Mouse (Mus musculus) MEL (cell line): ENCODE results near the gene Aoah. TPM values are rescaled to one million over a fixed set of nuclear protein-coding genes. Genes with fewer than 3 reads are reported as not detected.

ENCODE experiments used
- DNase-seq: peaks from one replicate; pipeline ENCODE4 v3.0.0; 2011; ENCODE audit warnings: low read depth, low spot score
- H3K27ac ChIP-seq: 2 replicates; pipeline ENCODE4 v1.5.1; 2012; ENCODE audit warnings: low read depth, mild to moderate bottlenecking, control low read depth, low read length, moderate library complexity; ENCODE audit not compliant: control insufficient read depth
- H3K27me3 ChIP-seq, 2 experiments: fragments of 150-350 bp in 1 of 2; sonication (generic) in 1 of 2; 2 replicates each; pipeline ENCODE4 v1.6.1; 2012; ENCODE audit warnings: low read length in 2 of 2, mild to moderate bottlenecking in 2 of 2, improper control_type of control experiment in 1 of 2, moderate library complexity in 1 of 2; ENCODE audit not compliant: insufficient read depth in 2 of 2, control insufficient read depth in 1 of 2
- H3K36me3 ChIP-seq, 2 experiments: 2 replicates each; pipeline ENCODE4 v1.6.1; 2012 to 2014; ENCODE audit warnings: low read length in 2 of 2, improper control_type of control experiment in 1 of 2, inconsistent platforms in 1 of 2, mild to moderate bottlenecking in 1 of 2; ENCODE audit not compliant: insufficient read depth in 2 of 2, control insufficient read depth in 1 of 2
- H3K4me1 ChIP-seq, 2 experiments: fragments of 150-350 bp in 1 of 2; sonication (generic) in 1 of 2; 2 replicates each; pipeline ENCODE4 v1.6.1; 2012; ENCODE audit warnings: low read length in 2 of 2, improper control_type of control experiment in 1 of 2, mild to moderate bottlenecking in 1 of 2; ENCODE audit not compliant: insufficient read depth in 2 of 2, control insufficient read depth in 1 of 2
- H3K4me3 ChIP-seq, 2 experiments: fragments of 150-350 bp in 1 of 2; sonication (generic) in 1 of 2; 2 replicates each; pipeline ENCODE4 v1.5.1; 2012; ENCODE audit warnings: low read depth in 2 of 2, low read length in 2 of 2, mild to moderate bottlenecking in 2 of 2, moderate library complexity in 2 of 2, control low read depth in 1 of 2, improper control_type of control experiment in 1 of 2; ENCODE audit not compliant: control insufficient read depth in 1 of 2, insufficient read depth in 1 of 2
- H3K79me2 ChIP-seq: 2 replicates; pipeline ENCODE4 v1.6.1; 2012; ENCODE audit warnings: mild to moderate bottlenecking, low read length, moderate library complexity; ENCODE audit not compliant: control insufficient read depth, poor library complexity, insufficient read depth
- H3K9ac ChIP-seq: 2 replicates; pipeline ENCODE4 v1.6.1; 2012; ENCODE audit warnings: low read depth, mild to moderate bottlenecking, control low read depth, low read length, moderate library complexity; ENCODE audit not compliant: control insufficient read depth, poor library complexity, severe bottlenecking
- H3K9me3 ChIP-seq: fragments of 150-350 bp; sonication (generic); replicated peaks from 2 replicates; pipeline ENCODE4 v1.6.1; 2012; ENCODE audit warnings: mild to moderate bottlenecking, low read length, improper control_type of control experiment, moderate library complexity; ENCODE audit not compliant: insufficient read depth
- E2F4 ChIP-seq: IDR thresholded peaks from 2 replicates; pipeline ENCODE4 v1.6.1; 2011; ENCODE audit warnings: low read depth, low read length, improper control_type of control experiment, borderline replicate concordance
- ELF1 ChIP-seq: IDR thresholded peaks from 2 replicates; pipeline ENCODE4 v1.6.1; 2014; ENCODE audit warnings: low read depth, mild to moderate bottlenecking, inconsistent platforms, low read length, improper control_type of control experiment, moderate library complexity
- ETS1 ChIP-seq: IDR thresholded peaks from 2 replicates; pipeline ENCODE4 v1.6.1; 2012; ENCODE audit warnings: low read depth, mild to moderate bottlenecking, inconsistent platforms, low read length, improper control_type of control experiment, moderate library complexity
- GATA1 ChIP-seq: IDR thresholded peaks from 2 replicates; pipeline ENCODE4 v1.6.1; 2011; ENCODE audit warnings: low read depth, low read length, improper control_type of control experiment
- HCFC1 ChIP-seq: IDR thresholded peaks from 2 replicates; pipeline ENCODE4 v1.6.1; 2012; ENCODE audit warnings: low read depth, mild to moderate bottlenecking, inconsistent platforms, low read length, improper control_type of control experiment, moderate library complexity
- MAX ChIP-seq: IDR thresholded peaks from 2 replicates; pipeline ENCODE4 v1.6.1; 2011; ENCODE audit warnings: low read length, improper control_type of control experiment
- MXI1 ChIP-seq: IDR thresholded peaks from 2 replicates; pipeline ENCODE4 v1.6.1; 2011; ENCODE audit warnings: mild to moderate bottlenecking, low read depth, low read length, improper control_type of control experiment
- MYC ChIP-seq: IDR thresholded peaks from 2 replicates; pipeline ENCODE4 v1.6.1; 2011; ENCODE audit warnings: low read depth, mild to moderate bottlenecking, low read length, improper control_type of control experiment, moderate library complexity
- NRF1 ChIP-seq: IDR thresholded peaks from 2 replicates; pipeline ENCODE4 v1.6.1; 2014; ENCODE audit warnings: low read depth, mild to moderate bottlenecking, inconsistent platforms, low read length, improper control_type of control experiment, moderate library complexity; ENCODE audit not compliant: poor library complexity, insufficient read depth, severe bottlenecking
- POLR2AphosphoS2 ChIP-seq: IDR thresholded peaks from 2 replicates; pipeline ENCODE4 v1.6.1; 2011; ENCODE audit warnings: low read length, improper control_type of control experiment
- POLR2AphosphoS5 ChIP-seq: IDR thresholded peaks from 2 replicates; pipeline ENCODE4 v1.6.1; 2012; ENCODE audit warnings: low read depth, borderline replicate concordance, mild to moderate bottlenecking, inconsistent platforms, low read length, moderate library complexity, mixed read lengths
- RAD21 ChIP-seq: IDR thresholded peaks from 2 replicates; pipeline ENCODE4 v1.6.1; 2011; ENCODE audit warnings: mild to moderate bottlenecking, low read depth, low read length, improper control_type of control experiment
- RCOR1 ChIP-seq: IDR thresholded peaks from 2 replicates; pipeline ENCODE4 v1.6.1; 2012; ENCODE audit warnings: low read depth, mild to moderate bottlenecking, inconsistent platforms, low read length, improper control_type of control experiment
- SIN3A ChIP-seq: IDR thresholded peaks from 2 replicates; pipeline ENCODE4 v1.6.1; 2012; ENCODE audit warnings: low read length, improper control_type of control experiment, inconsistent platforms
- SMC3 ChIP-seq: IDR thresholded peaks from 2 replicates; pipeline ENCODE4 v1.6.1; 2011; ENCODE audit warnings: low read depth, low read length, improper control_type of control experiment
- TBP ChIP-seq: IDR thresholded peaks from 2 replicates; pipeline ENCODE4 v1.8.0; 2011; ENCODE audit warnings: low read depth, low read length, improper control_type of control experiment
- TCF12 ChIP-seq: IDR thresholded peaks from 2 replicates; pipeline ENCODE4 v1.6.1; 2014; ENCODE audit warnings: low read depth, mild to moderate bottlenecking, inconsistent platforms, low read length, improper control_type of control experiment, moderate library complexity
- UBTF ChIP-seq: IDR thresholded peaks from 2 replicates; pipeline ENCODE4 v1.6.1; 2012; ENCODE audit warnings: low read depth, mild to moderate bottlenecking, inconsistent platforms, low read length, improper control_type of control experiment, moderate library complexity, borderline replicate concordance; ENCODE audit not compliant: insufficient read depth
- USF2 ChIP-seq, 2 experiments: IDR thresholded peaks; 2 replicates each; pipeline ENCODE4 v1.6.1; 2011 to 2012; ENCODE audit warnings: improper control_type of control experiment in 2 of 2, low read length in 2 of 2, borderline replicate concordance in 1 of 2, inconsistent platforms in 1 of 2, low read depth in 1 of 2, mild to moderate bottlenecking in 1 of 2; ENCODE audit not compliant: insufficient read depth in 1 of 2
- ZKSCAN1 ChIP-seq: IDR thresholded peaks from 2 replicates; pipeline ENCODE4 v1.6.1; 2012; ENCODE audit warnings: low read depth, mild to moderate bottlenecking, inconsistent platforms, low read length, improper control_type of control experiment, moderate library complexity
- ZNF384 ChIP-seq: IDR thresholded peaks from 2 replicates; pipeline ENCODE4 v1.6.1; 2012; ENCODE audit warnings: low read depth, mild to moderate bottlenecking, inconsistent platforms, low read length, improper control_type of control experiment
- polyA plus RNA-seq, 2 experiments: library from polyadenylated mRNA; stranded (reverse) in 1 of 2; unstranded in 1 of 2; fragments of >175 nt in 1 of 2; fragments of >200 nt in 1 of 2; gene quantifications; 2 replicates each; pipeline versions ENCODE4 v1.2.1 to v1.2.4; 2012; ENCODE audit warnings: low replicate concordance in 2 of 2, low read depth in 1 of 2; ENCODE audit not compliant: insufficient read length in 2 of 2, insufficient read depth in 1 of 2, missing spikeins in 1 of 2
- total RNA-seq: library from RNA; depleted of rRNA; stranded (reverse); fragments of 300-350 nt; gene quantifications from 2 replicates; pipeline ENCODE4 v1.2.3, GENCODE M21; 2012

Gene Aoah
- total and polyA plus RNA-seq, 3 experiments, result not detected

DNA sequence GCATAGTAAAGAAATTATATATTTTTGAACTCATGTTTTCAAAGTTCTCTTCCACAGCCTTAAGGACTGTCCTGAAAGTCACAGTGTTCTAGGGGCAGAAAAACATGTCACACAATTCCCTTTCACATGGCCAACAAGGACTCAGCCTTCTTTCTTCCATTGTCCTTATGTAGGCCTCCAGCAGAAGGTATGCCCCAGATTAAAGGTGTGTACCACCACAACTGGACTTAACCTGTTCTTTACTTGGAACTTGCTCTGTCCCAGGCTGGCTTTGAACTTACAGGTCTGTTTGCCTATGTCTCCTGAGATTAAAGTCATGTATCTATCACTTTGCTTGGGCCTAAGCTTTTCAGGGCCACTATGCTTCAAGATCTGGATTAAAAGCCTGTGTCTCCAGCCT is 192.0 kb downstream of the Aoah start:
- Histone ChIP-seq H3K36me3 (no peaks in the 10 kb centered on the region), H3K4me1 (no peaks in the 10 kb centered on the region), H3K27ac (no peak overlapping the region), H3K4me3 (no peak overlapping the region), H3K27me3 (no peaks in the 10 kb centered on the region), H3K9me3 (no peaks in the 10 kb centered on the region), H3K9ac (no peak overlapping the region), H3K79me2 (no peaks in the 10 kb centered on the region)
- TF ChIP-seq HCFC1, result no peak
- TF ChIP-seq NRF1, result no peak
- TF ChIP-seq SMC3, result no peak
- no peak for DNase-seq

DNA sequence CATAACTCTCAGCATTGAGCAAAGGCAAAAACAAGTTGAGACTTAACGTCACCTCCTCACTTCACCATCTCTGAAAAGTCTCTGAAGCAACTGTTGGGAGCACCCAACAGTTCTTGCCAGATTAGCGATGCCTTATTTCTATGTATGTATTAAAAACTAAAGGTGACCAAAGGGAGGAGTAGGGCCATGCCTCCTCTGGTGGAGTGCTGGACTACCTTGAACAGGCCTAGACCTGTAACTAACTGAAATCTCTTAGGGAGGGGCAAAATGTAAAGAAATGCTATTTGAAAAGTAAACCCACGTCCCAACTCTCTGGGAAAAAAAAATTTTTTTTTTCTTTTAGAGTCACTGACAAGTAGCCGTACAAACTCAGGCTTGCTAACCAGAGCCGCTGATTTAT is 211.3 kb downstream of the Aoah start:
- Histone ChIP-seq H3K27me3 (no peaks in the 10 kb centered on the region), H3K4me3 (no peak overlapping the region), H3K36me3 (no peaks in the 10 kb centered on the region), H3K27ac (no peak overlapping the region), H3K9ac (no peak overlapping the region), H3K79me2 (no peaks in the 10 kb centered on the region), H3K4me1 (no peaks in the 10 kb centered on the region), H3K9me3 (no peaks in the 10 kb centered on the region)
- TF ChIP-seq TCF12 (no peak), RAD21 (no peak), MXI1 (no peak), ZNF384 (no peak), POLR2AphosphoS5 (no peak), ELF1 (no peak), E2F4 (no peak), TBP (no peak), ETS1 (no peak), UBTF (no peak), ZKSCAN1 (no peak), HCFC1 (no peak), SIN3A (no peak), POLR2AphosphoS2 (no peak), GATA1 (no peak), MAX (no peak), MYC (no peak), RCOR1 (no peak), USF2 (IDR thresholded peaks at IDR 0.05; ENCODE audit: borderline replicate concordance in 1 of 2, insufficient read depth in 1 of 2, low read depth in 1 of 2, low read length in 2 of 2) (no peak)
- no peak for DNase-seq
